Mouse (Mus musculus) common myeloid progenitor, adult 5-6 weeks (primary cell): Measurements from ENCODE around the gene Ndufaf2. TPM values are rescaled to one million over a fixed set of nuclear protein-coding genes. Genes with fewer than 3 reads are reported as not detected.

ENCODE experiments used
- ATAC-seq: replicated peaks from 2 replicates; pipeline ENCODE4 v1.8.0; 2016; ENCODE audit warnings: low read depth, mild to moderate bottlenecking, moderate TSS enrichment, inconsistent platforms; ENCODE audit not compliant: poor library complexity, severe bottlenecking
- total RNA-seq: library from RNA; stranded (forward); fragments of 200-1000, 187-1606 nt; gene quantifications from 2 replicates; pipeline ENCODE4 v1.2.3, GENCODE M21; 2017

Gene Ndufaf2
- total RNA-seq, 1 experiment from 2014 or later: 56.9 TPM

GRCm38 (mm10) chr13:108044222-108044941, 114.0 kb downstream of the Ndufaf2 start, which contains the start of gene Smim15:
Gene Smim15, plus strand, starts transcription at chr13:108044446.
- ATAC-seq: peak; percentile 78

GRCm38 (mm10) chr13:108043431-108044221, 114.8 kb downstream of the Ndufaf2 start:
- ATAC-seq: no peak

GRCm38 (mm10) chr13:108041358-108041757, 117.1 kb downstream of the Ndufaf2 start:
- ATAC-seq: peak; percentile 80

GRCm38 (mm10) chr13:108040451-108040850, 118.0 kb downstream of the Ndufaf2 start:
- no peak for ATAC-seq

- no peak for ATAC-seq
Measured at GRCm38 (mm10) chr13:108039902-108040301, 118.5 kb downstream of the Ndufaf2 start.

- no peak for ATAC-seq
Measured at GRCm38 (mm10) chr13:108039375-108039774, 119.0 kb downstream of the Ndufaf2 start.

GRCm38 (mm10) chr13:108032789-108033188, 125.6 kb downstream of the Ndufaf2 start:
- no peak for ATAC-seq

GRCm38 (mm10) chr13:108025802-108026201, 132.6 kb downstream of the Ndufaf2 start:
- no peak for ATAC-seq

- no peak for ATAC-seq
Measured at GRCm38 (mm10) chr13:108017349-108017748, 141.1 kb downstream of the Ndufaf2 start.

GRCm38 (mm10) chr13:108015166-108015565, 143.3 kb downstream of the Ndufaf2 start:
- ATAC-seq: no peak

GRCm38 (mm10) chr13:108013839-108014238, 144.6 kb downstream of the Ndufaf2 start:
- no peak for ATAC-seq

- ATAC-seq: no peak
Measured at GRCm38 (mm10) chr13:108013110-108013509, 145.3 kb downstream of the Ndufaf2 start.

- no peak for ATAC-seq
Measured at GRCm38 (mm10) chr13:108007861-108008260, 150.6 kb downstream of the Ndufaf2 start.

GRCm38 (mm10) chr13:107996301-107996700, 162.1 kb downstream of the Ndufaf2 start:
- ATAC-seq: no peak

- no peak for ATAC-seq
Measured at GRCm38 (mm10) chr13:107995211-107995610, 163.2 kb downstream of the Ndufaf2 start.

GRCm38 (mm10) chr13:107992573-107992972, 165.8 kb downstream of the Ndufaf2 start:
- ATAC-seq: no peak

- no peak for ATAC-seq
Measured at GRCm38 (mm10) chr13:107984641-107985040, 173.8 kb downstream of the Ndufaf2 start.

- no peak for ATAC-seq
Measured at GRCm38 (mm10) chr13:107984186-107984585, 174.2 kb downstream of the Ndufaf2 start.

- ATAC-seq: no peak
Measured at GRCm38 (mm10) chr13:107983231-107983847, 175.1 kb downstream of the Ndufaf2 start.

GRCm38 (mm10) chr13:107979461-107979860, 179.0 kb downstream of the Ndufaf2 start:
- no peak for ATAC-seq
